Mouse (Mus musculus): ENCODE results near the gene Slc38a10.

The Slc38a10 gene

DNA sequence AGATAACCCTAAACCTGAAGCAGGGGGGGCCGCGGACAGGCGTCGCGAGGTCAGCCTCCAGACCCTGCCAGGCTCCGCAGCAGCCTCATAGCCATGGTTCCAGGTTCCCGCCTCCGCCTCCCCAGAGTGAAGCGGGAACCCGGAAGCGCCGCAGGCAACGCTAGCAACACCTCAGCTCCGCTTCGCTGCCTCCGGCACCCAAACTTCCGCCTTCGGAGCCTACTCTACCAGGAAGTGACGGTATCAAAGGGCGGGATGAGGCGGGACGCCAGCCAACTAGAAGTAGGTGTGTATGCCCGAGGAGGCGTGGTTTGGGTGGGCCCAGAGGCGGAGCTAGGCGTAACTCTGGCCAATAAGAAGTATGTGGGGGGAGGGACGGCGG is at the start of gene Slc38a10:
Gene Slc38a10 (minus strand): TSS at position 234 of the 382 bp plus-strand sequence.
- DNase-seq (ENCODE audit: low spot score) = peak; percentile 100

DNA sequence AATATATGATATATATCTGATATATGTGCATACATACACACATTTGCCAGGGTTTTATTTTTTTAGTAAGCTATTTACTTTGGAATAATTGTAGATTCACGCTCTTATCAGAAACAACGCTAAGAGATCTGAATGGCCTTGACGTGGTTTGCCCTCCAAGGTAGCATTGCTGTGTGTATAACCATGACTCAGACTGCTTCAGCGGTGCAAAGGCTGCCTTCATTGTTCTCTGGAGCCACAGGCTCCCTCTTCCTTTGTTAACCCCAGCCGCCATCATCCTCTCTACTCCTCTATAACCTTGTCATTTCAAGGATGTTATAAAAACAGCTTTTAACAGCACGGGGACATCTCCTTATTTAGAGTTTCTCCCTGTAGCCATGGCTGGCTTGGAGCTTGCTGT is 49.5 kb upstream of the Slc38a10 start:
- no peak for DNase-seq (ENCODE audit: low spot score)

GRCm38 (mm10) chr11:120199766-120200165 is 48.6 kb upstream of the Slc38a10 start:
- no peak for DNase-seq (ENCODE audit: low spot score)

DNA sequence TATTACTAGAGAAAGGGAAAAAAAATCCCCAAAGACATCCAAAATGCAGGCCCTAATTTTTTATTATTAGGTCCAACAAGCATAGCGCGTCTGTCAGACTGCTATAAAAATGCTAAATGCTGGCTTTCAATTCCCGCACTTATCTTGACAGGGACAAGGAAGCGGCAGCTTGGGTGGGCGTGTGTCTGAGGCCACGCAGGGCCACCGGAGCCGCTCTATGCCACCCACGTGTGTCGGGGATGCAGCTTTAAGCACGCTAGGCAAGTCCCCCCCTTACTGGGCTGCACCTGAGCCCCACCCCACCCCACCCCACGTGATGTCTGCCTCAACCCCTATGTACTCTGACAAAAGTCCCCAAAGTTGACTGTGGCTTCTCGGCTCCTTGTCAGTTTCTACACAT is 47.7 kb upstream of the Slc38a10 start:
- no peak for DNase-seq (ENCODE audit: low spot score)

GRCm38 (mm10) chr11:120190526-120191412 is 39.6 kb upstream of the Slc38a10 start:
- DNase-seq (ENCODE audit: low spot score) = no peak

DNA sequence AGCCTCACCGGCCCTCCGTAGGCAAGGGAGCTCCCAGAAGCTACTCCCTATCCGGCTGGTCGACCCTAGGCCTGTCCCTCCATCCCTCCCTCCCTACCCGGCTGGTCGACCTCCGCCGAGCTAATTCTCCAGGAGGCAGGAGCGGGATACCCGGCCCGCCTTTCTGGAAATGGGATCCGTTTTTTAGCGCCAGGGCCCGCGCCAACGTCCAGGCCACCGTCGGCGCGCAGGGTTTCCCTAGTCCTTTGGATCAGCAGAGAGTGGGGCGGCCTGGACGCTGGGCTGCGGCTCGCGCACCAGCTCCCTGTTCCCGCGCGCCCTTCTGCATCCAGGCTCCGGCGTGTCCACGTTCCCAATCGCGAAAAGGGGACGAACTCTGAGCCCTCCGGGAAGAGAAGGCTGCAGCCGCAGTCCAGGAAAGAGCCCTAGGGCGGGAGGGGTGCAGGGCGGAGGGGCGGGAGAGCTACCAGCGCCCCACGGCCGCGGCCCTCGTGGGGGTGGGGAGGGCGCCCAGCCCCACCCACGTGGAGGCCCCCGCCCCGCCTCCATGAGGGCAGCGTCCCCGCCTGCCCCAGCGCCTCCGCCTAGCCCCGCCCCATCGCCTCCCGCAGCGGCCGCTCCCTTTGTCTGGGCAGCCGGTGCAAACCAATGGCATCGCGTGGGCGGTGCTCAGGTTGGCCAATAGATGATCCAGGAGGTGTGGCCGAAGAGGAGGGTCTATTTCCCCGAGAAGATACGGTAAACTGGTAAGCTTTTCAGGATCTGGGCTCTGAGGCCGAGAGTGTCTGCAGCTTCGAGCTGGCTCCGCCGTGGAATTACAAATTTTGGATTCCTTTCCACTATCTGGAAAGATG is 38.5 kb upstream of the Slc38a10 start:
- DNase-seq (ENCODE audit: low spot score) = peak; percentile 99

DNA sequence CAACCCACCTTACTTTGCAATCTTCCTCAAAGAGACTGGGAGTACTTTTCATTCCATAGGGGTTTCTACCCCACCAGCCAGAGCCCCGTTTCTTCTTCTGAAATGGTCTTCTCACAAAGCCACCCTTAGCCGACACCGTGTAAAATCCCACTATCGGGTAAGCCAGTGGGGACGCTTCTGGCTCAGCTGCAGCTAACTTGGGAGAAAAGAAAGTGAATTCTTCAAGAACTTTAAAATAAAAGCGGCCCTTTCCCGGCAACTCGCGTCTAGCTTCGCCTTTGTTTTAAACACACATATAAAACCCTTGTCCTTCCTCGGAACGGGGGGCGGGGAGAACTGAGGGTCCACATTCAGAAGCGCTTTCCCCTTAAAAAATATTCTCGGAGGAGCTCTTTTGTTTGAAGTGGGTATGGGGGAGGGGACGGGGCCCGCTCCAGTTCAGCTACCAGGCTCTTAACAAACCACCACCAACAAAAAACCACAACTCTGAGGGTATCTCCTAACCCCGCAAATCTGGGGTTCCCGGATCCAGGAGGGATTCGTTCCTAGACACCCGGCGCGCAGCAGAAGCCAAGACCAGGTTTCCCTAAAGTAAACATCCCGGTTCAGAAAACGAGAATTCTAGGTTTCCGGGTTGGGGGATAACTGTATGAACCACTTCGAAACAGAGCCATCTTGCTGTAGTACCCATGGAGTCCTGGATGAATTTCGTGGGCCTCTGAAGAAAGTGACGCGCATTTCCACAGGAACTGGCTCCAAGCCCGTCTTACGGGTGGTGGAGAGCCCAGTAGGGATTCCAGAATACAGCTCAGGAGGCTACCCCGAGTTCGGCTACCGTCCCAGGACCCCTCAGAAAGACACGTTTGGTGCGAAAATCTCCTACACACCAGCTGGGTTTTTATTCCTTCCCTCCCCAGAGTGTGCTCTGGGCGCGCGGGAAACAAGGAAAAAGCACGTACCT is 37.6 kb upstream of the Slc38a10 start:
- DNase-seq (ENCODE audit: low spot score) = peak; percentile 63

DNA sequence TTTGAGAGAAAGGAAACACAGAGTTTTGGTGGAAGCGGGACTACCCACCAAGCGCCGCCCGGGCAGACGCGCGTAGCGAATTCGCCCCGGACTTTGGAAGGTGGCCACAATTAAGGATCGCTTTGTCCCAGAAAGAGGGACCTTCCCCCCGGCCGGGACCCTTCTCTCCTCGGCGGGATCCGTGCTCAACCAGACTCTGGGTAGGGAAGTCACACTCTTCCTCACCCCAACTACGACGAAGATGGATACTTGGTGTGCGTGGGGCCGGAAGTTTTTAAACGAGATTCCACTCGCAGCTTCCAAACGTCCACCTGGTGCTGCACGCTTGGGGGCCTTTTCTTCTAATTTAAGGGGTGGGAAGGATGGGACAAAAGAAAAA is 36.9 kb upstream of the Slc38a10 start:
- DNase-seq (ENCODE audit: low spot score) = peak; percentile 43

- no peak for DNase-seq (ENCODE audit: low spot score)
These were observed 36.3 kb upstream of the Slc38a10 start for GRCm38 (mm10) chr11:120187236-120188101.

GRCm38 (mm10) chr11:120186821-120187235 is 35.7 kb upstream of the Slc38a10 start:
- peak; percentile 66 for DNase-seq (ENCODE audit: low spot score)

DNA sequence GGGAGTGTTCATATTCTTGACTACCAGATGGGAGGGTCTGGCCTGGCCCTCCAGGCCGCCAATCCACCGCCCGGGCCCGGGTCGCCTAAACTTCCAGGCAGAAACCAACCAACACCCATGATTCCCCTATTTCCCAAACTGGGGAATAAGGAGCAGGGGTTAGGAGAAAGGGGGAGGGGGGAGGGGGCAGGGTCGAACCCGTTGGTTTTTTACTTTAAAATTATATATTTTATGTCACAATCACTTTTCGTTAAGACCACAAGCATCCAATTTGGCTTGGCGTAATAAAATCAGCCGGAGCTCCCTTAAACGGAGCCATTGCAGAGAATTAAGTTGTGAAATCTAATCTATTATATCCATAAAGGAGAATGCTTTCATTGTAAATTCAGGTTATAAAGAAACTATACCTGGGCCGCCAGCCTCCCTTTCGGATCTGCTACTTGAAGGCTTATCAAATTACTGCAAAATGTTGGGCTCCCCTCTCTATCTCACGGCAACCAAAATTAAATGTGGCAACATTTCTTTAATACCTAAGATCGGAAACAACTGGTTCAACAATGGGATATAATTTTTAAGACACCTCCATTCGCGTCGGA is 35.1 kb upstream of the Slc38a10 start:
- peak; percentile 34 for DNase-seq (ENCODE audit: low spot score)

DNA sequence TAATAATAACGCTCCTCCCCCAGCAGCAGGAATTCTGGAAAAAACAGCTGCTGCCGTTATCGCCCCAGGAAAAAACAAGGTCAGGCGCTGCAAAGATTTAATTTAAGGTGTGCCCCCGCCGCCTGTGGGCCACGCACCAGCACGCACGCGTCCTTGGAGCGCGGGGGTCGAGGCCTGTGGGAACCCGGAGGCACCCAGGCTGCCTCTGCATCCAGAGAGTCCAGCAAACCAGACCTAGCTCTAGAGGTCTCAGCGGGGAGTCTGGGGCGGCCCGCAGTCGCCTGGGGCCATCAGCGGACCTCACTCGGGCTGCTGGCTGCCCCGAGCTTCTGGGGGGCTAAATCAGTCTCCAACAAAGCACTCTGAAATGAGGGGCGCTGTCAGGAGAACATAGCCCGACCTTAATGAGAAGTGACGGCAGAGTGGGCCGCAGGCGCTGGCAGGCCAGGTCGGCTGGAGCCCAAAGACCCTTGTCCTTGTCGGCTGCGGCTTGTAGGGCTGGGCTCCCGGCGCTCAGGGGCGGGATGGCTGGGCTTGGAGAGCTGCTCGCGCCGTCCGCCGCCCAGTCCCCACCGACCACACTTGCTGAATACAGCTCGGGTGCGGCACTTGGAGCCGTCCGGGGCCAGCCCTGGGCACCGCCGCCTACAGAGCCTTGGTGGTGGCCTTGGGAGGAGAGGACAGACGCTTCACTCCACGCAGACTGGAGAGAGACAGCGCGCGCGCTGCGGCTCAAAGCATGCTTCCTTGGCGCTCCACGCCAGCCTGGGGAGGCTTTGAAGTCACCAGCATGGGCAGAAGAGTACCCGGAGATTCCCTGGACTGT is 34.4 kb upstream of the Slc38a10 start:
- peak; percentile 79 for DNase-seq (ENCODE audit: low spot score)

GRCm38 (mm10) chr11:120184371-120185315 is 33.5 kb upstream of the Slc38a10 start:
- peak; percentile 93 for DNase-seq (ENCODE audit: low spot score)

DNA sequence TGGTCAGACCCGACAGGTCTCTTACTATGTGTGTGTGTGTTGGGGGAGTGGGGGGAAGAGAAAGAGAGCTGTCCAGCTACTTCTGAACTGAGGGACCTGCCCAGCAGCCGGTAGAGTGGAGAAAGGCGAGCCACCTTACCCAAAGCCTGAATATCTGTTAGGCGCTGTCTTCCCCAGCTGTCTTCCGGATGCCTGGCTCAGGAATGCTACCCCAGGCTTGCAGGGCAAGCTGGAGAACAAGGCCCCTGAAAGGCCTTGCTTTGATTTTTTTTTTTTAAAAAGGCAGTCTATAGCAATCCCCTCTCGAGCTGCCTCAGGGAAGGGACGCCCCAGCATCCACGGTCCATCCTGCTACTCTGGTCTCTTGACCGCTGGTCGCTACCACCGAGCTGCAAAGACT is 32.6 kb upstream of the Slc38a10 start:
- DNase-seq (ENCODE audit: low spot score) = peak; percentile 31

GRCm38 (mm10) chr11:120183180-120183579 is 32.0 kb upstream of the Slc38a10 start:
- DNase-seq (ENCODE audit: low spot score) = no peak

GRCm38 (mm10) chr11:120182396-120183030 is 31.4 kb upstream of the Slc38a10 start:
- peak; percentile 45 for DNase-seq (ENCODE audit: low spot score)

- DNase-seq (ENCODE audit: low spot score) = no peak
These were observed 30.2 kb upstream of the Slc38a10 start for GRCm38 (mm10) chr11:120181379-120181778.

GRCm38 (mm10) chr11:120179374-120179773 is 28.2 kb upstream of the Slc38a10 start:
- DNase-seq (ENCODE audit: low spot score) = peak; percentile 49

All from yolk sac, embryonic 10.5 days (tissue).